Mouse (Mus musculus): ENCODE measurements around the gene Usp2. TPM values are rescaled to one million over a fixed set of nuclear protein-coding genes. Genes with fewer than 3 reads are reported as not detected.

Usp2 gene
- total and polyA plus RNA-seq, 3 experiments = 3.6 to 13.9 TPM; not detected in 1

DNA sequence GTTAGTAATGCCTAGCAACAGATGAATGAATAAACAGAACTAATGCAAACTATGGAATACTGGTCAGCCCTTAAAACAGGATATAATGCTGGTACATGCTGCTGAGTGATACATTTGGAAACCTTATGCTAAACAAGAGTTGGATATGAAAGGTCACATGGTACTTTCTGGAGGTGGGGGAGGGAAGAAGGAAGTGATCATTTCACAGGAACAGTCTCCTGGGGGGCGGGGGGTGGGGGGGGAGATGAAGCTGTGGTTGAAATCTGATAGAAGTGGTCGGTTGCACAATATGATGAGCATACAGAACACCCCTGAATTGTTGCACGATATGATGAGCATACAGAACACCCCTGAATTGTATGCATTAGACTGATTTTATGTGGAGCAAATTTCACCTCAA lies 42.7 kb upstream of the Usp2 start:
- DNase-seq (ENCODE audit: low read depth, low spot score) = no peak
- Histone ChIP-seq H3K27me3 (ENCODE audit: control insufficient read depth in 1 of 2, insufficient read depth in 2 of 2, low read length in 2 of 2) (no peaks in the 10 kb centered on the region), H3K36me3 (ENCODE audit: control insufficient read depth in 1 of 2, insufficient read depth in 2 of 2, low read length in 2 of 2) (no peaks in the 10 kb centered on the region), H3K4me3 (ENCODE audit: control insufficient read depth in 1 of 2, insufficient read depth in 1 of 2, low read depth in 2 of 2, low read length in 2 of 2) (no peak overlapping the region), H3K79me2 (ENCODE audit: control insufficient read depth, insufficient read depth, low read length, poor library complexity) (no peaks in the 10 kb centered on the region), H3K9me3 (replicated peaks; ENCODE audit: insufficient read depth, low read length) (no peaks in the 10 kb centered on the region), H3K4me1 (ENCODE audit: control insufficient read depth in 1 of 2, insufficient read depth in 2 of 2, low read length in 2 of 2) (no peaks in the 10 kb centered on the region), H3K9ac (ENCODE audit: control insufficient read depth, low read depth, low read length, poor library complexity, severe bottlenecking) (no peak overlapping the region), H3K27ac (ENCODE audit: control insufficient read depth, low read depth, low read length) (no peak overlapping the region)
- no peak for TF ChIP-seq TCF12 (IDR thresholded peaks at IDR 0.05; ENCODE audit: low read depth, low read length)
- no peak for TF ChIP-seq MYC (IDR thresholded peaks at IDR 0.05; ENCODE audit: low read depth, low read length)
- no peak for TF ChIP-seq RAD21 (IDR thresholded peaks at IDR 0.05; ENCODE audit: low read depth, low read length)
- no peak for TF ChIP-seq USF1 (IDR thresholded peaks at IDR 0.05; ENCODE audit: low read depth, low read length)
- TF ChIP-seq JUND (IDR thresholded peaks at IDR 0.05; ENCODE audit: low read depth, low read length) = no peak
- TF ChIP-seq USF2 (IDR thresholded peaks at IDR 0.05; ENCODE audit: borderline replicate concordance in 1 of 2, insufficient read depth in 1 of 2, low read depth in 1 of 2, low read length in 2 of 2) = no peak
- TF ChIP-seq SMC3 (IDR thresholded peaks at IDR 0.05; ENCODE audit: low read depth, low read length) = no peak
- TF ChIP-seq MAZ (IDR thresholded peaks at IDR 0.05; ENCODE audit: low read depth, low read length) = no peak
- TF ChIP-seq TBP (IDR thresholded peaks at IDR 0.05; ENCODE audit: low read depth, low read length) = no peak
- no peak for TF ChIP-seq MAX (IDR thresholded peaks at IDR 0.05; ENCODE audit: low read length)
- no peak for TF ChIP-seq UBTF (IDR thresholded peaks at IDR 0.05; ENCODE audit: borderline replicate concordance, insufficient read depth, low read depth, low read length)
- no peak for TF ChIP-seq POLR2A (IDR thresholded peaks at IDR 0.05; ENCODE audit: control insufficient read depth in 1 of 2, insufficient read depth in 1 of 2, low read depth in 1 of 2, low read length in 2 of 2, poor library complexity in 1 of 2)
- no peak for TF ChIP-seq POLR2AphosphoS5 (IDR thresholded peaks at IDR 0.05; ENCODE audit: borderline replicate concordance, low read depth, low read length)
- no peak for TF ChIP-seq ELF1 (IDR thresholded peaks at IDR 0.05; ENCODE audit: low read depth, low read length)
- TF ChIP-seq SIN3A (IDR thresholded peaks at IDR 0.05; ENCODE audit: low read length) = no peak
- no peak for TF ChIP-seq KAT2A (conservative IDR thresholded peaks at IDR 0.05; ENCODE audit: low read depth, low read length)
- TF ChIP-seq CHD2 (IDR thresholded peaks at IDR 0.05; ENCODE audit: low read length) = no peak
- no peak for TF ChIP-seq MYB (IDR thresholded peaks at IDR 0.05; ENCODE audit: low read depth, low read length)
- TF ChIP-seq BHLHE40 (IDR thresholded peaks at IDR 0.05; ENCODE audit: borderline replicate concordance, low read depth, low read length) = no peak

DNA sequence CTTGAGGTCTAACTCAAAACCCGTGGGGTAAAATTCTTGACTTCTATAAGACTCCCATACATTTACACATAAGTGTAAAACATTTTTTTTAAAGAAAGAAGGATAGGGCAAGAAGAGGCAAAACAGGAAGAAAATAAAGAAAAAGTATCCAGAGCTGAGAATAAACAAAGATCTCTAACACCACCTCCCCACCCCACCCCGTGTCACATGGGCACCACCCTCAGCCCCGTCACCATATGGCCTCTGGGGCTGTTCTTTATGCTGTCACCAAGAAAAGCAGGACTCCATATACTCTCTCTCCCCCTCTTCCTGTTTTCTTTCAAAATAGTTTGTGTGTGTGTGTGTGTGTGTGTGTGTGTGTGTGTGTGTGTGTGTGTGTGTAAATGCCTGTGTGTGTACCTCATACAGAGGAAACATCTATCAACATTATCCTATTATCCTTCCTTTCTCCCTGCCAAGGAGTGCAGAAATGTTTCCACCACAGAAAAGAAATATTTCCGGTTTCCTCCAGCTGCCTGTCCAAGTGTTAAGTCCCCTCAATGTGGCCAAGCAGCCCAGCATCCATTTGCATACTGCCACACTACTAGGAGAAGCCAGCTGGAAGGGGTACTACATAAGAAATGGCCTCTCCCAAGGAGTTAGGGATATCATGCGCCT lies 37.1 kb upstream of the Usp2 start:
- H3K9ac ChIP-seq (ENCODE audit: control insufficient read depth, low read depth, low read length, poor library complexity, severe bottlenecking) = no peak overlapping the region
- H3K9me3 ChIP-seq (replicated peaks; ENCODE audit: insufficient read depth, low read length) = no peaks in the 10 kb centered on the region
- no peak for DNase-seq (ENCODE audit: low read depth, low spot score)
- H3K79me2 ChIP-seq (ENCODE audit: control insufficient read depth, insufficient read depth, low read length, poor library complexity) = no peaks in the 10 kb centered on the region
- H3K4me1 ChIP-seq (ENCODE audit: control insufficient read depth in 1 of 2, insufficient read depth in 2 of 2, low read length in 2 of 2) = 0 out of 4 replicates have a peak, but pooled peaks cover 0 to 4% of the 10 kb centered on the region in 2 experiments
- H3K36me3 ChIP-seq (ENCODE audit: control insufficient read depth in 1 of 2, insufficient read depth in 2 of 2, low read length in 2 of 2) = no peaks in the 10 kb centered on the region
- peaks cover 0 to 1% of the 10 kb centered on the region in 2 experiments; a peak in 1 of 4 replicates for H3K27me3 ChIP-seq (ENCODE audit: control insufficient read depth in 1 of 2, insufficient read depth in 2 of 2, low read length in 2 of 2)
- no peak overlapping the region for H3K27ac ChIP-seq (ENCODE audit: control insufficient read depth, low read depth, low read length)
- H3K4me3 ChIP-seq (ENCODE audit: control insufficient read depth in 1 of 2, insufficient read depth in 1 of 2, low read depth in 2 of 2, low read length in 2 of 2) = no peak overlapping the region
- TF ChIP-seq TBP (IDR thresholded peaks at IDR 0.05; ENCODE audit: low read depth, low read length) (no peak), CTCF (IDR thresholded peaks at IDR 0.05 in 2 of 3, conservative IDR thresholded peaks at IDR 0.05 in 1 of 3; ENCODE audit: control insufficient read depth in 1 of 3, insufficient read depth in 1 of 3, low read depth in 2 of 3, low read length in 3 of 3, poor library complexity in 1 of 3, severe bottlenecking in 1 of 3) (no peak), MAX (IDR thresholded peaks at IDR 0.05; ENCODE audit: low read length) (no peak), USF1 (IDR thresholded peaks at IDR 0.05; ENCODE audit: low read depth, low read length) (no peak), POLR2AphosphoS2 (IDR thresholded peaks at IDR 0.05; ENCODE audit: low read length) (no peak), GABPA (IDR thresholded peaks at IDR 0.05; ENCODE audit: low read depth, low read length) (no peak), NELFE (IDR thresholded peaks at IDR 0.05; ENCODE audit: low read depth, low read length) (no peak)

Measured in MEL (cell line).